Mouse (Mus musculus): Measurements from ENCODE around the gene Ttbk1. TPM values are rescaled to one million over a fixed set of nuclear protein-coding genes. Genes with fewer than 3 reads are reported as not detected.
A peak's percentile ranks its signal among the peaks of the same experiment; 100 is the strongest.

Ttbk1 gene
- total and polyA plus RNA-seq, 2 experiments from 2014 or later: 5.6 to 36.5 TPM

DNA sequence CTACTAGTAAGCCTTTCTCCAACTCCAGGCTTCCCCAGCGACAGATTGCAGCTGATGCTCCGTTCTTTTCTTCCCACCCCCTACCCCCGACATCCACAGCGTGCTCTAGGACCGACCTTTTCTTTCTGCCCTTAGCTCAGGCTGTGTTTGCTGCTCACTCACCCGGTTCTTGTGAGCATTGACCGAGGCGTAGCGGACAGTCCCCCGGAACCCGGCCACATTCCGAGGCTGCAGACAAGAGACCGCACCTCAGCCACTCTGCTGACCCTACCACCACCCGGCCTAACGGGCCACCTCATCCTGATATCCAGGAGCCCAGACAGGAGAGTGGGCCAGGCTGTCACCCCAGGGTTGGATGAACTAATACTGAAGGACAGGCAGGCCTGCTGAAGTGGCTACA is 10.2 kb downstream of the Ttbk1 start:
- Histone ChIP-seq H3K4me2 (ENCODE audit: low read depth) (no peak overlapping the region), H3K9me3 (ENCODE audit: low read length) (no peaks in the 10 kb centered on the region), H3K9ac (no peak overlapping the region), H3K27ac (ENCODE audit: low read depth, low read length) (no peak overlapping the region), H3K4me1 (ENCODE audit: insufficient read depth) (no peaks in the 10 kb centered on the region), H3K4me3 (ENCODE audit: low read depth, low read length) (no peak overlapping the region), H3K27me3 (ENCODE audit: insufficient read depth, low read length) (no peaks in the 10 kb centered on the region), H3K36me3 (ENCODE audit: insufficient read depth) (peaks cover 79% of the 10 kb centered on the region)
- no peak for TF ChIP-seq CTCF (IDR thresholded peaks at IDR 0.05; ENCODE audit: low read depth)
- no peak for ATAC-seq
- no peak for DNase-seq
- WGBS: 91% methylated on average over 15 of the region's 15 CpGs

DNA sequence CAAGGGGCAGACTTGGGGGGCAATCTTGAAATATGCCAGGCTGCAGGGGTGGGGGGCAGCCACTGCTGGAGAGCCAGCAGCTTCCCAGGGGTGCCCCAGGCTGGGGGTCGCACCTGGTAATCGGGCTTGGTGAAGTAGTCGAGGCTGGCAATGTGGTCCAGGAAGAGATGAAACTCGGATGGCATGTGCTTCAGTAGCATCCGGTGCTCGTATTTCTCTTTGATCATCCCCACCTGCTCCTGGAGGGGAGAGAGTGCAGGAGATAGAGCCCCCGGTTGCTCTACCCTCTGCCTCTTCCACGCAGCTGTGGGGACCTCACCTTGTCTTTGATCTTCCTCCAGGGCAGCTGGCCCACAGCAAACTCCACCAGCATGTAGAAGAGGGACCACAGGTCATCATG is 10.9 kb downstream of the Ttbk1 start:
- whole genome bisulfite sequencing: 88% methylated on average over 8 of the region's 8 CpGs
- no peak for DNase-seq
- Histone ChIP-seq H3K27ac (ENCODE audit: low read depth, low read length) (no peak overlapping the region), H3K9me3 (ENCODE audit: low read length) (no peaks in the 10 kb centered on the region), H3K9ac (no peak overlapping the region), H3K4me1 (ENCODE audit: insufficient read depth) (no peaks in the 10 kb centered on the region), H3K27me3 (ENCODE audit: insufficient read depth, low read length) (no peaks in the 10 kb centered on the region), H3K36me3 (ENCODE audit: insufficient read depth) (peaks cover 85% of the 10 kb centered on the region), H3K4me2 (ENCODE audit: low read depth) (no peak overlapping the region), H3K4me3 (ENCODE audit: low read depth, low read length) (no peak overlapping the region)
- ATAC-seq: no peak
- no peak for TF ChIP-seq CTCF (IDR thresholded peaks at IDR 0.05; ENCODE audit: low read depth)

DNA sequence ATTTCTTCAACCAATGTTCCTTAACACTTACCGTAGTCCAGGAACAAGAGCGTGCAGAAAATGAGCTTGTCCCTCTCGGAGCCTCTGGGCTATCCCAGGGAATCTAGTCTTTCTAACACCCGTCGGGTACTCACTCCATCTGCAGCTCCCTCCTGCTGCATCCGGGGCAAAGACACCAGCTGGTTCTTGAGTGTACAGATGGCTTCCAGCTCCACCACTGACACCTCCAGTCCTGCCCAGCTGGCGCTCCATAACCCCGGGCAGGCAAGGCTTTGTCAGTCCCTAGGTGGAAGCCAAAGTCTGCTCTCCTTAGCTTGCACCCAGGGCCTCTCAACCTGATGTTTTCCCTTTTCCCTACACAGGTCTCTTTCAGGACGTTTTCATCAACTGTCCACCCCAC is 19.6 kb downstream of the Ttbk1 start:
- DNase-seq: no peak

GRCm38 (mm10) chr17:46462226-46462625 is 25.2 kb downstream of the Ttbk1 start:
- Histone ChIP-seq H3K4me3 (ENCODE audit: low read depth, low read length) (no peak overlapping the region), H3K4me2 (ENCODE audit: low read depth) (no peak overlapping the region), H3K9me3 (ENCODE audit: low read length) (no peaks in the 10 kb centered on the region), H3K27me3 (ENCODE audit: insufficient read depth, low read length) (no peaks in the 10 kb centered on the region), H3K9ac (no peak overlapping the region), H3K27ac (ENCODE audit: low read depth, low read length) (no peak overlapping the region), H3K4me1 (ENCODE audit: insufficient read depth) (no peaks in the 10 kb centered on the region), H3K36me3 (ENCODE audit: insufficient read depth) (peaks cover 61% of the 10 kb centered on the region)
- WGBS: 87% methylated on average over 5 of the region's 5 CpGs
- no peak for ATAC-seq
- no peak for TF ChIP-seq CTCF (IDR thresholded peaks at IDR 0.05; ENCODE audit: low read depth)
- no peak for DNase-seq

More for the DNA sequence above, 19.6 kb downstream of the Ttbk1 start:
- Histone ChIP-seq H3K27me3 (ENCODE audit: insufficient read depth, low read length) (no peaks in the 10 kb centered on the region), H3K27ac (ENCODE audit: low read depth, low read length) (no peak overlapping the region), H3K4me2 (ENCODE audit: low read depth) (no peak overlapping the region), H3K36me3 (ENCODE audit: insufficient read depth) (peaks cover 80% of the 10 kb centered on the region), H3K4me3 (ENCODE audit: low read depth, low read length) (no peak overlapping the region), H3K4me1 (ENCODE audit: insufficient read depth) (no peaks in the 10 kb centered on the region), H3K9ac (no peak overlapping the region), H3K9me3 (ENCODE audit: low read length) (no peaks in the 10 kb centered on the region)
- TF ChIP-seq CTCF (IDR thresholded peaks at IDR 0.05; ENCODE audit: low read depth): no peak
- WGBS: 62% methylated on average over 9 of the region's 9 CpGs
- ATAC-seq: peak; percentile 32; the same call in 1 of the 2 replicates

DNA sequence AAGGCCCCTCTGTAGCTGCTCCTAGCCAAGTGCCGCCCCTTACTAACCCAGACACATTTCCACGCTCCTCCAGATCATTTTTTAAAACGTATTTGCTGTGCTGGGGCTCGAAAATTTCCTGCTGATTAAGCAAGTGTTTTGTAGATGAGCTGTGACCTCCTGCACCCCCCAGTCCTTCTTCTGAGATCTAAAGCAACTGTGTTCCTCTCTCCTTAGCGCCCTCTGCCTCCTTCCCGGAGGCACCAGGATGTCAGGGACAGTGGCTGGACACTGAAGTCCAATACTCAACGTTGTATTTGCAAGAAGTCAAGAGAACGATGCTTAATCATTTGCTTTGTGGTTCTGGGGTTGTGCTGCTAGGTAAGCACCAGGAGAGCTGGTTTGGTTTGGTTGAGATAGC is 26.1 kb downstream of the Ttbk1 start:
- peaks cover 52% of the 10 kb centered on the region for H3K36me3 ChIP-seq (ENCODE audit: insufficient read depth)
- no peak overlapping the region for H3K4me3 ChIP-seq (ENCODE audit: low read depth, low read length)
- no peak overlapping the region for H3K27ac ChIP-seq (ENCODE audit: low read depth, low read length)
- H3K27me3 ChIP-seq (ENCODE audit: insufficient read depth, low read length): no peaks in the 10 kb centered on the region
- no peak overlapping the region for H3K9ac ChIP-seq
- no peaks in the 10 kb centered on the region for H3K9me3 ChIP-seq (ENCODE audit: low read length)
- no peaks in the 10 kb centered on the region for H3K4me1 ChIP-seq (ENCODE audit: insufficient read depth)
- TF ChIP-seq CTCF (IDR thresholded peaks at IDR 0.05; ENCODE audit: low read depth): no peak
- ATAC-seq (no peak), DNase-seq (no peak)
- no peak overlapping the region for H3K4me2 ChIP-seq (ENCODE audit: low read depth)
- 31% methylated on average over 8 of the region's 8 CpGs for whole genome bisulfite sequencing

GRCm38 (mm10) chr17:46460673-46461072 is 26.8 kb downstream of the Ttbk1 start:
- Histone ChIP-seq H3K9me3 (ENCODE audit: low read length) (no peaks in the 10 kb centered on the region), H3K4me3 (ENCODE audit: low read depth, low read length) (no peak overlapping the region), H3K4me1 (ENCODE audit: insufficient read depth) (no peaks in the 10 kb centered on the region), H3K4me2 (ENCODE audit: low read depth) (no peak overlapping the region), H3K27ac (ENCODE audit: low read depth, low read length) (no peak overlapping the region), H3K27me3 (ENCODE audit: insufficient read depth, low read length) (no peaks in the 10 kb centered on the region), H3K9ac (no peak overlapping the region), H3K36me3 (ENCODE audit: insufficient read depth) (peaks cover 47% of the 10 kb centered on the region)
- ATAC-seq: no peak
- 13% methylated on average over 32 of the region's 32 CpGs for WGBS
- no peak for TF ChIP-seq CTCF (IDR thresholded peaks at IDR 0.05; ENCODE audit: low read depth)
- DNase-seq: no peak

- ATAC-seq: no peak
- WGBS: 59% methylated on average over 3 of the region's 3 CpGs
- H3K9ac ChIP-seq: no peak overlapping the region
- TF ChIP-seq CTCF (IDR thresholded peaks at IDR 0.05; ENCODE audit: low read depth): no peak
- no peaks in the 10 kb centered on the region for H3K27me3 ChIP-seq (ENCODE audit: insufficient read depth, low read length)
- H3K9me3 ChIP-seq (ENCODE audit: low read length): no peaks in the 10 kb centered on the region
- H3K4me3 ChIP-seq (ENCODE audit: low read depth, low read length): no peak overlapping the region
- no peak overlapping the region for H3K27ac ChIP-seq (ENCODE audit: low read depth, low read length)
- DNase-seq: no peak
- H3K36me3 ChIP-seq (ENCODE audit: insufficient read depth): peaks cover 32% of the 10 kb centered on the region
- peaks cover 5% of the 10 kb centered on the region; the same call in 1 of the 2 replicates for H3K4me1 ChIP-seq (ENCODE audit: insufficient read depth)
- H3K4me2 ChIP-seq (ENCODE audit: low read depth): no peak overlapping the region
Observed at GRCm38 (mm10) chr17:46458439-46458838, 29.0 kb downstream of the Ttbk1 start.

GRCm38 (mm10) chr17:46457791-46458190 is 29.7 kb downstream of the Ttbk1 start:
- ATAC-seq: no peak
- H3K4me2 ChIP-seq (ENCODE audit: low read depth): no peak overlapping the region
- H3K27ac ChIP-seq (ENCODE audit: low read depth, low read length): no peak overlapping the region
- H3K9me3 ChIP-seq (ENCODE audit: low read length): no peaks in the 10 kb centered on the region
- no peak overlapping the region for H3K9ac ChIP-seq
- TF ChIP-seq CTCF (IDR thresholded peaks at IDR 0.05; ENCODE audit: low read depth): peak; percentile 50
- 20% methylated on average over 10 of the region's 10 CpGs for WGBS
- H3K4me3 ChIP-seq (ENCODE audit: low read depth, low read length): no peak overlapping the region
- H3K4me1 ChIP-seq (ENCODE audit: insufficient read depth): peaks cover 5% of the 10 kb centered on the region; the same call in 1 of the 2 replicates
- DNase-seq: peak; percentile 27
- no peaks in the 10 kb centered on the region for H3K27me3 ChIP-seq (ENCODE audit: insufficient read depth, low read length)
- H3K36me3 ChIP-seq (ENCODE audit: insufficient read depth): peaks cover 31% of the 10 kb centered on the region

Data from forebrain, postnatal 0 days (tissue).